In the genomic region with DNA sequence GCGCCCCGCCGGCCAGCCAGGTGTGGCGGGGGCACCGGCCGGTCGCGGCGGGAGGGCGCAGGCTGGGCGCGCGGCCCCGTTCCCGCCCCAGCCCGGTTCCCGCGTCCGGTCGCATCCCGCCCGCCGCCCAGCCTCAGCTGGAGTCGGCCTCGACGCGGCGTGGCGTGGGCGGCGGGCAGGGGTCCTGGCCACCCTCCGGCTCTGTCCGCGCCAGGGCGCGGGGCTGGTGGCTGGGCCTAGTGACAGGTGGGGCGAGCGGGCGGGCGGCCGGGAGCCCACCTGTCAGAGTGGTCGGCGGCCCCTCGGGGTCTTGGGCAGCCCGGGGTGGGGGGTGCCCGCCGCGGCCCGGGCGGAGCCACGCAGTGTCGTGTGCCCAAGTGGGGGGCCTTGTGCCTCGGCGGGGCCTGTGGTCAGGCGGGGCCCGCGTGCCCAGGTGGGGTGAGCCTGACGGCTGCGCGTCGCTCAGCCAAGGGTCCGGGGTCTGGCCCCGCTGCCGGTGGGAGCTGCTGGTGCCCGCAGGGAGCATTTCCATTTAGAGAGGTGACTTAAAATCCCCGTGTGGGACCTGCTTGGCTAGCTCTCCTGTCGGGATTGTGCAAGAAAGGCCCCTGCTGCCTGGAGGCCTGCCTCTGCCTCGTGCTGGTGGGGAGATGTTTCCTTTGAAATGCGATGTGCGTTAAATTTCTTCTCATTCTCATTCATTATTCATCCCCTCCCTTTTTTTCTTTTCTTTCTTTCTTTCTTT, we compare ENCODE assay signal across 8 mouse cellular contexts. TPM values are rescaled to one million over a fixed set of nuclear protein-coding genes. Genes with fewer than 3 reads are reported as not detected.
DNase-seq lines count a peak whose midpoint lies in the region; ATAC-seq and TF ChIP-seq lines count a peak whose summit lies in the region.

No protein-coding gene starts in this region.

- DNase-seq in left cerebral cortex, postnatal 4 days = peak; percentile 45
- no peak for DNase-seq in left cerebral cortex, adult 11 months (ENCODE audit: low spot score)
- DNase-seq in brain, adult 2 months (ENCODE audit: low read depth, low spot score) = peak; percentile 31
- peak; percentile 68 for DNase-seq in forebrain, postnatal 0 days
- peak; percentile 59 for DNase-seq in induced T-regulatory cell, adult 2 months (ENCODE audit: low read depth)
- DNase-seq in liver, embryonic 14.5 days (ENCODE audit: low read depth in 3 of 3, low spot score in 3 of 3) = no peak
- peak; percentile 70 for DNase-seq in thymus, postnatal 4 days

- TF ChIP-seq CTCF in forebrain, postnatal 0 days (IDR thresholded peaks at IDR 0.05; ENCODE audit: low read depth) = no peak
- TF ChIP-seq CTCF in liver, embryonic 14.5 days (IDR thresholded peaks at IDR 0.05; ENCODE audit: low read depth) = no peak

- peaks cover 32% of the 10 kb centered on the region for H3K36me3 ChIP-seq in forebrain, postnatal 0 days (ENCODE audit: insufficient read depth)
- peaks cover 28% of the 10 kb centered on the region for H3K36me3 ChIP-seq in liver, embryonic 14.5 days (replicated peaks; ENCODE audit: control insufficient read depth, insufficient read depth, low read depth)
- peaks cover 39% of the 10 kb centered on the region for H3K36me3 ChIP-seq in neural tube, embryonic 13.5 days

- TF ChIP-seq EP300 in liver, embryonic 14.5 days (IDR thresholded peaks at IDR 0.05; ENCODE audit: low read depth) = no peak

- ATAC-seq in forebrain, postnatal 0 days = peak; percentile 19
- ATAC-seq in liver, embryonic 14.5 days (ENCODE audit: insufficient read depth) = peak; percentile 52
- ATAC-seq in neural tube, embryonic 13.5 days (ENCODE audit: low read depth) = peak; percentile 60

- intact Hi-C loops in left cerebral cortex, postnatal 4 days (cut with DNase I) = no loop called here

- H3K27me3 ChIP-seq in forebrain, postnatal 0 days (ENCODE audit: insufficient read depth, low read length) = no peaks in the 10 kb centered on the region
- H3K27me3 ChIP-seq in liver, embryonic 14.5 days (ENCODE audit: control insufficient read depth, insufficient read depth, low read length) = no peaks in the 10 kb centered on the region
- H3K27me3 ChIP-seq in neural tube, embryonic 13.5 days = no peaks in the 10 kb centered on the region

- H3K27ac ChIP-seq in forebrain, postnatal 0 days (ENCODE audit: low read depth, low read length) = peak overlapping the region; percentile 85
- H3K27ac ChIP-seq in liver, embryonic 14.5 days = peak overlapping the region; percentile 69
- peak overlapping the region; percentile 76 for H3K27ac ChIP-seq in neural tube, embryonic 13.5 days (replicated peaks)

- peaks cover 4% of the 10 kb centered on the region; the same call in 1 of the 2 replicates for H3K4me1 ChIP-seq in forebrain, postnatal 0 days (ENCODE audit: insufficient read depth)
- H3K4me1 ChIP-seq in liver, embryonic 14.5 days (replicated peaks; ENCODE audit: control insufficient read depth in 2 of 2, insufficient read depth in 2 of 2, low read length in 1 of 2) = peaks cover 14 to 32% of the 10 kb centered on the region in 2 experiments
- H3K4me1 ChIP-seq in neural tube, embryonic 13.5 days (replicated peaks) = peaks cover 28% of the 10 kb centered on the region

- peak overlapping the region; percentile 82 for H3K4me2 ChIP-seq in forebrain, postnatal 0 days (ENCODE audit: low read depth)
- peak overlapping the region; percentile 87 for H3K4me2 ChIP-seq in liver, embryonic 14.5 days (ENCODE audit: low read depth)
- H3K4me2 ChIP-seq in neural tube, embryonic 13.5 days = peak overlapping the region; percentile 91

- peak overlapping the region; percentile 85 for H3K4me3 ChIP-seq in forebrain, postnatal 0 days (ENCODE audit: low read depth, low read length)
- peak overlapping the region; percentile 72 to 91 for H3K4me3 ChIP-seq in liver, embryonic 14.5 days (ENCODE audit: insufficient read depth in 1 of 2, low read depth in 2 of 2, low read length in 2 of 2)
- H3K4me3 ChIP-seq in neural tube, embryonic 13.5 days = peak overlapping the region; percentile 87

- peak overlapping the region; percentile 91 for H3K9ac ChIP-seq in forebrain, postnatal 0 days
- peak overlapping the region; percentile 98 for H3K9ac ChIP-seq in liver, embryonic 14.5 days (replicated peaks)
- H3K9ac ChIP-seq in neural tube, embryonic 13.5 days = peak overlapping the region; percentile 96

- no peaks in the 10 kb centered on the region for H3K9me3 ChIP-seq in forebrain, postnatal 0 days (ENCODE audit: low read length)
- no peaks in the 10 kb centered on the region for H3K9me3 ChIP-seq in liver, embryonic 14.5 days (ENCODE audit: control insufficient read depth, low read length)
- H3K9me3 ChIP-seq in neural tube, embryonic 13.5 days = no peaks in the 10 kb centered on the region

- under 1% methylated on average over 63 of the region's 70 CpGs for WGBS in forebrain, postnatal 0 days
- WGBS in liver, embryonic 14.5 days (ENCODE audit: insufficient replicate concordance) = under 1% methylated on average over 69 of the region's 70 CpGs
- under 1% methylated on average over 61 of the region's 70 CpGs for WGBS in neural tube, embryonic 13.5 days

RNA-seq across cellular contexts. Expression of a gene that starts 0.5 kb away (rescaled TPM):
- total RNA-seq in left cerebral cortex, postnatal 4 days (2021) = 10 to 100 TPM; 82.6 to 88.1 TPM
- total RNA-seq in forebrain, postnatal 0 days (2014; rRNA removed) = 80.4 and 81.5 TPM in 2 replicates
- polyA plus RNA-seq in forebrain, postnatal 0 days (2015; fragmentation: Nextera tagmentation; extraction: Ambion mirVana) = 80.8 and 96.8 TPM in 2 replicates
- 86.2 and 108 TPM in 2 replicates for polyA plus RNA-seq in liver, embryonic 14.5 days (2012; rRNA removed)
- polyA plus RNA-seq in liver, embryonic 14.5 days (2014; fragmentation: Nextera tagmentation; extraction: Ambion mirVana) = 90.1 and 107 TPM in 2 replicates
- polyA plus RNA-seq in neural tube, embryonic 13.5 days (2015; fragmentation: Nextera tagmentation; extraction: Ambion mirVana) = 104 and 111 TPM in 2 replicates

RNA-seq across cellular contexts. Expression of a gene that starts 51.1 kb away (rescaled TPM):
- 10 to 100 TPM; 38.4 to 42.9 TPM for total RNA-seq in left cerebral cortex, postnatal 4 days (2021)
- total RNA-seq in forebrain, postnatal 0 days (2014; rRNA removed) = 21.1 and 24.9 TPM in 2 replicates
- polyA plus RNA-seq in forebrain, postnatal 0 days (2015; fragmentation: Nextera tagmentation; extraction: Ambion mirVana) = 13.9 and 25.9 TPM in 2 replicates
- 2.6 and 3.7 TPM in 2 replicates for polyA plus RNA-seq in liver, embryonic 14.5 days (2012; rRNA removed)
- polyA plus RNA-seq in liver, embryonic 14.5 days (2014; fragmentation: Nextera tagmentation; extraction: Ambion mirVana) = 3.9 and 5.5 TPM in 2 replicates
- 45.9 and 49.2 TPM in 2 replicates for polyA plus RNA-seq in neural tube, embryonic 13.5 days (2015; fragmentation: Nextera tagmentation; extraction: Ambion mirVana)

RNA-seq across cellular contexts. Expression of a gene that starts 51.1 kb away (rescaled TPM):
- 10 to 100 TPM; 27.6 to 31.2 TPM for total RNA-seq in left cerebral cortex, postnatal 4 days (2021)
- 33.7 and 34.3 TPM in 2 replicates for total RNA-seq in forebrain, postnatal 0 days (2014; rRNA removed)
- polyA plus RNA-seq in forebrain, postnatal 0 days (2015; fragmentation: Nextera tagmentation; extraction: Ambion mirVana) = 24.2 and 27.2 TPM in 2 replicates
- 6.5 and 7.1 TPM in 2 replicates for polyA plus RNA-seq in liver, embryonic 14.5 days (2012; rRNA removed)
- 7.9 and 8.7 TPM in 2 replicates for polyA plus RNA-seq in liver, embryonic 14.5 days (2014; fragmentation: Nextera tagmentation; extraction: Ambion mirVana)
- 33.5 and 34.3 TPM in 2 replicates for polyA plus RNA-seq in neural tube, embryonic 13.5 days (2015; fragmentation: Nextera tagmentation; extraction: Ambion mirVana)

RNA-seq across cellular contexts. Expression of a gene that starts 57.6 kb away (rescaled TPM):
- not detected for total RNA-seq in left cerebral cortex, postnatal 4 days (2021)
- total RNA-seq in forebrain, postnatal 0 days (2014; rRNA removed) = not detected in 2 replicates
- not detected in 2 replicates for polyA plus RNA-seq in forebrain, postnatal 0 days (2015; fragmentation: Nextera tagmentation; extraction: Ambion mirVana)
- polyA plus RNA-seq in liver, embryonic 14.5 days (2012; rRNA removed) = not detected in 2 replicates
- not detected in 2 replicates for polyA plus RNA-seq in liver, embryonic 14.5 days (2014; fragmentation: Nextera tagmentation; extraction: Ambion mirVana)
- polyA plus RNA-seq in neural tube, embryonic 13.5 days (2015; fragmentation: Nextera tagmentation; extraction: Ambion mirVana) = not detected in 2 replicates

Comparison
In these comparisons a context has a peak if more than half of its experiments do, and no peak if none do; other contexts are left out.
1. DNase-seq: peak in left cerebral cortex, postnatal 4 days (single experiment), brain, adult 2 months (single experiment), forebrain, postnatal 0 days (single experiment), induced T-regulatory cell, adult 2 months (single experiment) and thymus, postnatal 4 days (single experiment); none in left cerebral cortex, adult 11 months (single experiment) and liver, embryonic 14.5 days (0 of 3).
2. Peak in every context shown above with its lines, with median percentiles within 50 percentile points of each other: ATAC-seq, H3K27ac ChIP-seq, H3K4me2 ChIP-seq, H3K4me3 ChIP-seq and H3K9ac ChIP-seq.